ENCODE assay signal across 11 mouse cellular contexts in genomic region chr17:50814089-50814488, GRCm38 (mm10).
DNase-seq lines count a peak whose midpoint lies in the region; ATAC-seq and TF ChIP-seq lines count a peak whose summit lies in the region.
"Had no signal": no experiment of that assay in that cellular context is flagged by ENCODE, and none has a peak within 500 bp of the region (broad histone marks: within the 10 kb centered on the region; RNA-seq: fewer than 3 reads in every experiment).

No protein-coding gene starts in this region.

- no peaks in the 10 kb centered on the region for H3K9me3 ChIP-seq in forebrain, embryonic 14.5 days (replicated peaks; ENCODE audit: control insufficient read depth, low read length)
- no peaks in the 10 kb centered on the region for H3K9me3 ChIP-seq in forebrain, embryonic 10.5 days
- no peaks in the 10 kb centered on the region for H3K9me3 ChIP-seq in liver, embryonic 14.5 days (ENCODE audit: control insufficient read depth, low read length)
- no peaks in the 10 kb centered on the region for H3K9me3 ChIP-seq in liver, embryonic 11.5 days (ENCODE audit: control insufficient read depth, low read length)
- H3K9me3 ChIP-seq: G1E; kidney, embryonic 15.5 days; lung, embryonic 15.5 days had no signal

- no peak for TF ChIP-seq EP300 in liver, embryonic 14.5 days (IDR thresholded peaks at IDR 0.05; ENCODE audit: low read depth)

- H3K36me3 ChIP-seq in forebrain, embryonic 14.5 days (ENCODE audit: control insufficient read depth, insufficient read depth, low read length): no peaks in the 10 kb centered on the region
- H3K36me3 ChIP-seq in forebrain, embryonic 10.5 days (replicated peaks): no peaks in the 10 kb centered on the region
- H3K36me3 ChIP-seq in liver, embryonic 14.5 days (replicated peaks; ENCODE audit: control insufficient read depth, insufficient read depth, low read depth): no peaks in the 10 kb centered on the region
- no peaks in the 10 kb centered on the region for H3K36me3 ChIP-seq in liver, embryonic 11.5 days (ENCODE audit: control insufficient read depth, insufficient read depth, low read length)
- H3K36me3 ChIP-seq: kidney, embryonic 15.5 days; lung, embryonic 15.5 days had no signal

- ATAC-seq in forebrain, embryonic 14.5 days: no peak
- ATAC-seq in liver, embryonic 14.5 days (ENCODE audit: insufficient read depth): no peak
- no peak for ATAC-seq in liver, embryonic 11.5 days (replicated peaks; ENCODE audit: low FRiP score)
- peak; percentile 49 for ATAC-seq in CD4-positive, CD25-positive, alpha-beta regulatory T cell, adult 4 months

- no peaks in the 10 kb centered on the region for H3K4me1 ChIP-seq in forebrain, embryonic 14.5 days (ENCODE audit: control insufficient read depth, insufficient read depth, low read length)
- H3K4me1 ChIP-seq in forebrain, embryonic 10.5 days: no peaks in the 10 kb centered on the region
- H3K4me1 ChIP-seq in liver, embryonic 14.5 days (replicated peaks; ENCODE audit: control insufficient read depth in 2 of 2, insufficient read depth in 2 of 2, low read length in 1 of 2): no peaks in the 10 kb centered on the region
- no peaks in the 10 kb centered on the region for H3K4me1 ChIP-seq in liver, embryonic 11.5 days (replicated peaks; ENCODE audit: control insufficient read depth, insufficient read depth, low read length)
- H3K4me1 ChIP-seq: kidney, embryonic 15.5 days; lung, embryonic 15.5 days had no signal

- H3K27me3 ChIP-seq in forebrain, embryonic 14.5 days (replicated peaks; ENCODE audit: control insufficient read depth, insufficient read depth, low read length): no peaks in the 10 kb centered on the region
- no peaks in the 10 kb centered on the region for H3K27me3 ChIP-seq in forebrain, embryonic 10.5 days (ENCODE audit: poor library complexity, severe bottlenecking)
- H3K27me3 ChIP-seq in liver, embryonic 14.5 days (ENCODE audit: control insufficient read depth, insufficient read depth, low read length): no peaks in the 10 kb centered on the region
- H3K27me3 ChIP-seq in liver, embryonic 11.5 days (replicated peaks; ENCODE audit: control insufficient read depth, insufficient read depth, low read length): no peaks in the 10 kb centered on the region
- H3K27me3 ChIP-seq: kidney, embryonic 15.5 days; lung, embryonic 15.5 days had no signal

- peak; percentile 47 for DNase-seq in forebrain, embryonic 14.5 days (ENCODE audit: low spot score)
- no peak for DNase-seq in forebrain, embryonic 10.5 days (ENCODE audit: extremely low spot score, low spot score)
- no peak for DNase-seq in liver, embryonic 14.5 days (ENCODE audit: low read depth in 3 of 3, low spot score in 3 of 3)
- no peak for DNase-seq in liver, embryonic 11.5 days (ENCODE audit: low spot score)
- DNase-seq in embryo, embryonic 11 days: peak; percentile 22
- no peak for DNase-seq in right cerebral cortex, postnatal 25 days
- no peak for DNase-seq in testis, postnatal 14 days (ENCODE audit: low spot score)

- WGBS in forebrain, embryonic 14.5 days: 55% methylated on average over 1 of the region's 1 CpGs
- WGBS in forebrain, embryonic 10.5 days: 78% methylated on average over 1 of the region's 1 CpGs
- WGBS in liver, embryonic 14.5 days (ENCODE audit: insufficient replicate concordance): 45% methylated on average over 1 of the region's 1 CpGs
- WGBS in liver, embryonic 11.5 days: 63% methylated on average over 1 of the region's 1 CpGs

- no peak overlapping the region for H3K4me3 ChIP-seq in forebrain, embryonic 14.5 days (ENCODE audit: low read depth, low read length)
- H3K4me3 ChIP-seq in forebrain, embryonic 10.5 days: no peak overlapping the region
- H3K4me3 ChIP-seq in liver, embryonic 14.5 days (ENCODE audit: insufficient read depth in 1 of 2, low read depth in 2 of 2, low read length in 2 of 2): no peak overlapping the region
- H3K4me3 ChIP-seq in liver, embryonic 11.5 days (ENCODE audit: low read depth, low read length): no peak overlapping the region
- H3K4me3 ChIP-seq: kidney, embryonic 15.5 days; lung, embryonic 15.5 days had no signal

- H3K27ac ChIP-seq in forebrain, embryonic 14.5 days (ENCODE audit: low read depth, low read length): no peak overlapping the region
- no peak overlapping the region for H3K27ac ChIP-seq in forebrain, embryonic 10.5 days
- H3K27ac ChIP-seq in liver, embryonic 14.5 days: no peak overlapping the region
- H3K27ac ChIP-seq in liver, embryonic 11.5 days (ENCODE audit: low read depth, low read length): no peak overlapping the region
- H3K27ac ChIP-seq: kidney, embryonic 15.5 days; lung, embryonic 15.5 days had no signal

- TF ChIP-seq CTCF in liver, embryonic 14.5 days (IDR thresholded peaks at IDR 0.05; ENCODE audit: low read depth): peak; percentile 29; the same call in 1 of the 2 replicates

- no peak overlapping the region for H3K4me2 ChIP-seq in forebrain, embryonic 14.5 days (ENCODE audit: low read length)
- H3K4me2 ChIP-seq in liver, embryonic 14.5 days (ENCODE audit: low read depth): no peak overlapping the region
- H3K4me2 ChIP-seq in liver, embryonic 11.5 days: no peak overlapping the region
- H3K4me2 ChIP-seq: kidney, embryonic 15.5 days; lung, embryonic 15.5 days had no signal

- no peak overlapping the region for H3K9ac ChIP-seq in forebrain, embryonic 14.5 days (ENCODE audit: low read length)
- H3K9ac ChIP-seq in liver, embryonic 14.5 days (replicated peaks): no peak overlapping the region
- no peak overlapping the region for H3K9ac ChIP-seq in liver, embryonic 11.5 days (ENCODE audit: low read depth, low read length)
- H3K9ac ChIP-seq: kidney, embryonic 15.5 days; lung, embryonic 15.5 days had no signal

Comparison
In these comparisons a context has a peak if more than half of its experiments do, and no peak if none do; other contexts are left out.
1. DNase-seq: peak in forebrain, embryonic 14.5 days (single experiment) and embryo, embryonic 11 days (single experiment); none in forebrain, embryonic 10.5 days (single experiment), liver, embryonic 14.5 days (0 of 3), liver, embryonic 11.5 days (single experiment), right cerebral cortex, postnatal 25 days (single experiment) and testis, postnatal 14 days (single experiment).